Mouse (Mus musculus) mouse trophoblast stem cell (cell line): ENCODE data around the gene Guca2a.

Experiments used
- in situ Hi-C, 2 experiments: fragments of 300-500 bp; cut with MseI, MboI; formaldehyde crosslinking; loops; 2 replicates in 1 of 2; 3 replicates in 1 of 2; pipeline ENCODE4 v1.15.1; 2025

The Guca2a gene

DNA sequence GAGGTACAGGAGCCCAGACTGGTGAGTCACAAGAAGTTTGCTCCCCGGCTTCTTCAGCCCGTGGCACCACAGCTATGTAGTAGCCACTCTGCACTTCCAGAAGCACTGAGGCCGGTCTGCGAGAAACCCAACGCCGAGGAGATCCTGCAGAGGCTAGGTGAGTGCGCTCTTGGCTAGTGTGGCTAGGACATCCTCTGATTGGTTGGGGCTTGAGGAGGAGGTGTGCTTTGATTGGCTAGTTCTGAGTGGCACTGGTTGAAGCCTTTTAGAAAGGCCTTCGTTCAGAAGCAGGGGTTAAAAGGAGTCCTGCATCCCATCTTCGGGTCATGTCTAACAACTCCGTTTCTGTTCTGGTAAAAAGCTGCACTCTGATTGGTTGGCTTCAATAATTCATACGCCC lies 1.2 kb downstream of the Guca2a start:
- in situ Hi-C loops, result no loop called here

DNA sequence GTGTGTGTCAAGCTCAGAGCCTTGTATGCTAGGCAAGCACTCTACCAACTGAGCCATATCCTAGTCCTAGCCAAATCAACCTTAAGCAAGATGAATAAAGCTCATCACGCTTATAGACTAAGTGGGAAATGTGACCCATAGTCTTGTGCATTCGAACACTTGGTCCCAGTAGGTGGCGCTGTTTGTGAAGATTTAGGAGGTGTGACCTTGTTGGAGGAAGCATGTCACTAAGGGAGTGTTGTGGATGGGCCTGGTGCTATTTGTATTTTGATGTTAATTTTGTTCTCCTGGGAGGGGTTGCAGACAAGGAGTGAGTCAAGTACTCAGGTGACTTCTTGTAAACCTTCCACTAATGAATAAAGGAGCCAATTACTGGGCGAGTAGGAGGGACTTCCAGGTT lies 5.2 kb downstream of the Guca2a start:
- in situ Hi-C loops, result no loop called here

- in situ Hi-C loops, result no loop called here
Observed at GRCm38 (mm10) chr4:119657011-119657410, 19.5 kb downstream of the Guca2a start.

DNA sequence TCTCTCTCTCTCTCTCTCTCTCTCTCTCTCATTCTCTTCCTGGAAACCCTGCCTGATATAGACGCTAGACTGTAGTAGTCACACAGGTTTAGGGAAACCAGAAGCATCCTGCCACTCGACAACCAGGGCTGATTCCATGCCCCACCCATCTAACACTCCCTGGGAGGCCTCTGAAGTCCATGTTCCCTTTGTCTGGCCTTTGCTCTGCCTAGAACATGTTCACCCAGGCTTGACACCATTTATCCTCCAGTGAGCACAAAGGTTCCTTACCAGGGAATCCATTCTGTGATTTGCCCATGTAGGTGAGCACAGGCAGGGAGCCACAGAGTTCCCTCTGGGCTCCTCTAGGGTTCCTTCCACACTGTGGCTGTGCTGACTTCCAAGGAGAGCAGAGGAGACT lies 20.7 kb downstream of the Guca2a start:
- in situ Hi-C loops, result no loop called here

DNA sequence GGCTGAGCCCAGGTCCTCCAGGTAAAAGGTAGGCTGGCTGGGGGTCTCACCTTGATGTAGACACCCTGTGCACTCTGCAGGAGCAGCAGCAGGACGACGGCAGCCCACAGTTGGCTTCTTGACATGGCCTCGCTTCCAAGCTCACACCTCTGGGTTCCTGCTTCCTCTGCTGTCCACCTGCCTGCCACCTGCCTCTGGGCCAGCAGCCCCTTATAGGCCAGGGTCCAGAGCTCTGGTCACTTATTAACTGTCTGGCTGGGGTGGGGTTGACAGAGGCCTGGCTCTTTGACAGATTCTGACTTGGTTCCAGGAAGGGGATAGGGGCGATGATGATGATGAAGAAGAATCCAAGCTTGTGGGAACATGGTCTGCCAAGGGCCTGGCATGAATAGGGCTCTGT lies 21.2 kb downstream of the Guca2a start, which contains the start of gene Guca2b:
Gene Guca2b, minus strand, starts transcription at position 224 of the 400 bp plus-strand sequence.
- in situ Hi-C loops, result no loop called here

DNA sequence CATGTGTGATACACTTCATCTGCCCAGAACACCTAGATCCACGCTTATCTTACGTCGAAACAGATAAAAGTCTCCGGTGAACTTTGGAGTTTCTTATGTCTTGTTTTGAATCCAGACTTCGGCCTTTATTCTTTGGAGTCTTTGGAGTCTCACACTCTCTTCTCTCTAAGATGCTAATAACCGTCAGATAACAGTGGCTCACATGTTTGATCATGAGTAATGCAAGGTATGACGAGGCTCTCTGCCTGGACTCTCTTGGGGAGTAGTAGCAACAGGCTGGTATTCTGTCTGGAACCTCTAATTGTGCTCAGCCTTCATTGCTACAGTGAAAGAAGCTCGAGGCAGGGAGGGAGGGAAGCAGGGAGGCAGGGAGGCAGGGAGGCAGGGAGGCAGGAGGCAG lies 22.5 kb downstream of the Guca2a start:
- in situ Hi-C loops, result no loop called here

GRCm38 (mm10) chr4:119662151-119662550 lies 24.6 kb downstream of the Guca2a start:
- in situ Hi-C loops, result no loop called here

DNA sequence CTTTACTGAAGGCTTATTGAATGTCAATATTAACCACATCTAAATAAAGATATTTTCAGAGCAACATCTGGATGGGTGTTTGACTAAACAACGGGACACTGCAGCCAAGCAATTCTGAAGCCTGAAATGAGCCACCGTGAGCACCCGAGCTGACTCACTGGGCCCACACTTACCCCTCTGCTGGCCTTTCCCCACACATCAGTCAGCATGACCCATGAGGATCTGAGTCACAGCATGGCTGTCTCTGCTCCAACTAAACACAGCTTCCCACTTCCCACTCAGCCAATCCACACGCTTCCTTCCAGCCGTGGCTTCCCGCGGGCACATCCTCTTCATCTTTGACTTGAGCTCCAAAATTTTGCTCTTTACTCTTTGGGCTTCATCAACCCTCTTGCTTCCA lies 25.5 kb downstream of the Guca2a start:
- in situ Hi-C loops, result no loop called here

DNA sequence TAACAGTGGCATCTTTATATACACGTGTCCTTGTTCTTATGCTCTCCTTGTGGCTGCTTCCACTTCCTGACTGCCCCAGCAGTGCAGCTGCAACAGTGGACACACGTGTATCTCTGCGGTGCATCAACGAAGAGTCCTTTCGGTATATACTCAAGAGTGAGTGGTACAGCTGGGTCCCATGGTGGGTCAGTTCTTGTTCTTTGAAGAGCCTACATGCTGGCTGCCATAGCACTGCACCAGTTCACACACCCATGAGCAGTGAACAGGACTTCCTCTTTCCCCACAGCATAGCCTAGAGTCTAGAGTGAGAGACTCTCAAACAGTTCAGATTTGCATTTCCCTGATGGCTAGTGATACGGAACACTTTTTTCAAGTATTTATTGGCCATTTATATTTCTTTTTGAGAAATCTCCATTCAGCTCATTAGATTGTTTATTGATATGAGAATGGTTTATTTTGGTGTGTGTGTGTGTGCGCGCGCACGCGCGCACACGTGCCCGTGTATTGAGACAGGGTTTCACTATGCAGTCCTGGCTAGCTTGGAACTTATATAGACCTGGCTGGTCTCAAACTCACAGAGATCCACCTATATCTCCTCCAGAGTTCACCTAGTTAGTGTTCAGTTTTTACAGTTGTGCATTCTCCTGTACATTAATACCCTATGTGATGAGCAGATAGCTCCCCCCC lies 26.0 kb downstream of the Guca2a start:
- in situ Hi-C loops, result no loop called here

GRCm38 (mm10) chr4:119665166-119665565 lies 27.7 kb downstream of the Guca2a start:
- in situ Hi-C loops, result no loop called here

DNA sequence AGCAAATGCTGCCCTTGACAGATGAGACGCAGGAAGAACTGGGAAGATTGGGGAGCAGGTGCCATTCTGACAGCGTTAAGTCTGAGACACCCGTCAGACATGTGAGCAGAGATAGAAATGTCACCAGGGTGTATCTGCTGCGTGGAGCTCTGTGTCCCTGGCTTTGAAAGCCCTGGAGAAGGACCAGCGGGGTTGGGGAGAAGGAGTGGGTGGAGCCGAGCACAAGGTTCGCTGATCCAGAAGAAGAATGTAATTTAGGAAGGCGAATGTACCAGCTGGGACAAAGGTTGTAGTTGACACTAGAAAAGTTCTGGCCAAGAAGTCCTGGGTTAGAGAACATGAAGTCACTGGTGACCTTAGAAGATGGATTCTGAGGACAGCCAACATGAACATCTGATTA lies 28.6 kb downstream of the Guca2a start:
- in situ Hi-C loops, result no loop called here

DNA sequence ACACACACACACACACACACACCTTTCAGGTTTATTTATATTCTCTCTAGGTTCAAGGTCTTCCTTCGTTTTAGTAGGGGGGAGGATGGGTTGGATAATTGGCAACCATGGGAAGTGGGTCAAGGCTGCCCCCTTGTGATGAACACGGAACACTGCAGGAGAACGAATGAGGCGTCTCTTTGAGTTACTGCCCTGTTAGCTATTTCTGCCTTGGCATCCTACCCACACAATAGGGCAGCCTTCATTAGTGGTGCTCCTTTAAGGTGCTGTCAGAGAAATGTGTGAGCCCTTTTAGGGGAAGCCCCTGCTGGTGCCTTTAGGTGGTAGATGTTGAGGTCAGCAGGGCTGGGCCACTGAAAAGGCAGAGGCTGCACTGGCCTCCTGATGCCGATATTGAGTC lies 29.9 kb downstream of the Guca2a start:
- in situ Hi-C loops, result no loop called here

DNA sequence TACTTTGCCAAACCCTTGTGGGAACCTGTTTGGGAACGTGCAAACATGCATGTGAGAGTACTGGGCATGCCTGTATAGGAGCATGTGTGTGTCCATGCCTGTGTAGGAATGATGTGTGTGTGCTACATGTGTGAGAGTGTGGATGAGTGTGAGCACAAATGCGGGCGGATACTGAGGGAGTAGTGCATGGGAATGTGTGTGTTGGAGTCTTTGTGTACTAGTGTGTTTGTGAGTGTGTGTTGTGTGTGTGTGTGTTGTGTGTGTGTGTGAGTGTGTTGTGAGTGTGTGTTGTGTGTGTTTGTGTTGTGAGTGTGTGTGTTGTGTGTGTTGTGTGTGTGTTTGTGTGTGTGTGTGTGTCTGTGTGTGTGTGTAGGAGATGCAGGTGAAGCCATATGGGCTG lies 30.7 kb downstream of the Guca2a start:
- in situ Hi-C loops, result no loop called here

DNA sequence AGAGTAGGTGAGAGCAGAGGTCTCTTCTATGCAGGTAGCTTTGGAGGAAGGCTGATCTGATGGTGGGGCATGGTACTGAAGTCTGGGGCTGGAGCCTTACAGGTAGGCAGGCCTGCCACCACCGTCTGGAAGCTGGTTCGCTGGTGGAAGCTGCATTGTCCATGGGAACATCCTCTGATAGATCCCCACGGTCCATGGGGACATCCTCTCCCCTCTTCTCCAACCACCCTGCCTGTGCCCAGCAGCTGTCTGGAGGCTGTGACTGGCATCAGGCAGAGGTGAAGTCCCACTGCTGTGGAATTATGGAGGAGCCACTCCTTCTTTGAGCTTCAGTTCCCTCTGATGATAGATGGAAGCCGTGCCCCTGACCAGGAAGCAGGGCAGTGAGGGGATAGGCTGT lies 31.1 kb downstream of the Guca2a start:
- in situ Hi-C loops, result no loop called here

- in situ Hi-C loops, result loop anchor here in 1 of 2 experiments (5.0 kb wide), 1 partner anchor 37 kb away; no protein-coding TSS in a partner anchor
Observed at GRCm38 (mm10) chr4:119669356-119670209, 32.1 kb downstream of the Guca2a start.

DNA sequence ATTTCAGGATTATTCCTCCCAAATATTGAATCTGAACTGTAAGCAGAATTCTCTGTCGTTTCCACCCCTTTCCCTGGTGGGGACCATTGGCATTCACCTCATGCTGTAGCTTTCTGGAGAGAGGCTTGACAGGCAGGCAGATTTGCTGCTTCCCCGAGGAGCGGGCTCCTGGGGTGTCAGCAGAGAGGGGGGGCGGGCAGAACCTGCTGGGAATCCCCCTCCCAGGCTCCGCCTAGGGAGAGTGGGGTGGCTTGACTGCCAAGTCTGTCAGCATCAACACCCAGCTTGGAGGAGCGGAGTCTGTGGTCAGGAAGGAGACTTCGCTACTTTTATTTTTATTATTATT lies 32.7 kb downstream of the Guca2a start:
- in situ Hi-C loops, result loop anchor here in 1 of 2 experiments (5.0 kb wide), 1 partner anchor 38 kb away; no protein-coding TSS in a partner anchor

- in situ Hi-C loops, result loop anchor here in 1 of 2 experiments (5.0 kb wide), 1 partner anchor 38 kb away; no protein-coding TSS in a partner anchor
Observed at GRCm38 (mm10) chr4:119670736-119671135, 33.2 kb downstream of the Guca2a start.

DNA sequence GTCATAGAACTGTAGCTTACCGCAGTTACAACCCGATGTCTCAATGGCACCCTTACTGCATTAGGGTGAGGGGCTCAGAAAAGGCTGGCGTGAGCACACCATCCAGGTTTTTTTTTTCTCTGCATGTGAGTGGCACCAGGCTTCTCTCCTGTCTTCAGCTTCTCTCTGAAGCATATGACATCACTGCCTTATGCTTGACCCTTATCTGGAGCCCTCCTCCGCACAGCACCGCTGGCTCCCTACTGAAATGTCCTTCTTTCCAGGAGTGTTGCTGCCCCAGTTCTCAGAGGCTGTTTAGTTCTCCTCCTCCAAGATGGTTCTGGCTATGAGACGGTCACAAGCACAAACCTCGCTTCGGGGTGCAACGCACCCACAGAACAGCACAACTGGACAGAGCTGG lies 33.7 kb downstream of the Guca2a start:
- in situ Hi-C loops, result loop anchor here in 1 of 2 experiments (5.0 kb wide), 1 partner anchor 39 kb away; no protein-coding TSS in a partner anchor

DNA sequence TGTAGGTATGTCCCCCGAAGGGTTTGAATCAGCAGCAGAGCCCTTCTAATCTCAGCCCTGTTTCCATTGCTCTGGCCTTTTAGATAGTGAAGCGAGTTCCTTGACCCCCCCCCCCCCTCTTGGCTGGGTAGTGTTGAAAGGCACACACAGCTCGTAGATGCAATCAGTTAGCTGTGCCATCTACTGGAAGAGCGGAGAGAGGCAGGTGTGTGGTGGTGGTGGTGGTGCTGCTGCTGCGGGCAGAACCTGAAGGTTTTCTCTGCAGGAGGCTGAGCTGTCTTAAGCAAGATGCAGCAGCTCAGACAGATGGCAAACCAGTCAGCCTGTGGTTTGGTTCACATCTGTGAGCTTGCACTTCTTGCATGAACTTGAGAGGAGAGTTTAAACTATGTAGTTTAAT lies 35.2 kb downstream of the Guca2a start:
- in situ Hi-C loops, result loop anchor here in 1 of 2 experiments (5.0 kb wide), 1 partner anchor 40 kb away; no protein-coding TSS in a partner anchor

GRCm38 (mm10) chr4:119682596-119682995 lies 45.1 kb downstream of the Guca2a start:
- in situ Hi-C loops, result no loop called here

DNA sequence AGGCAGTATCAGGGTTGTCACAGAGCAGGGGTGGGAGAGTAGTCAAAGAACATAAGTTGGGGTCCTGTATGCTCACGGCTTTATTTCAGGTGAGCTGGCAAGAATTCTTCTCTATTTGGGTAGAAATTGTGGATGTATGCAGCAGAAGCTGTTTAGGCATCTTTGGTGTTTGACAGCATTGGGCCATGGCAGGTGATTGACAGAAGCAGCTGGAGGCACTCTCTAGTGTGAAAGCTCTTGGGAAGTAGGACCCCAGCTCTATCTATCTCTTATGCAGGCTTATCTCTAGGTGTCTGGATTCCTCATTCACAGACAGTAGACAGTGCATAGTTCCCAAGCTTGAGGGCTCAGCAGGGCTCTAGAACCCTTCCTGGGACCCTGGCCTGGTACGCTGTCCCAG lies 48.2 kb downstream of the Guca2a start:
- in situ Hi-C loops, result no loop called here
